Mouse (Mus musculus) embryonic fibroblast, embryonic 13.5 days (primary cell): ENCODE measurements around the gene Atat1.
A peak's percentile ranks its signal among the peaks of the same experiment; 100 is the strongest.

Source experiments
- CTCF ChIP-seq: IDR thresholded peaks from 2 replicates; pipeline ENCODE4 v1.5.1; 2011; ENCODE audit warnings: mild to moderate bottlenecking, control low read depth, low read length, moderate library complexity, borderline replicate concordance; ENCODE audit not compliant: insufficient read depth
- POLR2A ChIP-seq: IDR thresholded peaks from 2 replicates; pipeline ENCODE4 v1.6.1; 2011; ENCODE audit warnings: low read depth, mild to moderate bottlenecking, control low read depth, low read length, moderate library complexity

DNA sequence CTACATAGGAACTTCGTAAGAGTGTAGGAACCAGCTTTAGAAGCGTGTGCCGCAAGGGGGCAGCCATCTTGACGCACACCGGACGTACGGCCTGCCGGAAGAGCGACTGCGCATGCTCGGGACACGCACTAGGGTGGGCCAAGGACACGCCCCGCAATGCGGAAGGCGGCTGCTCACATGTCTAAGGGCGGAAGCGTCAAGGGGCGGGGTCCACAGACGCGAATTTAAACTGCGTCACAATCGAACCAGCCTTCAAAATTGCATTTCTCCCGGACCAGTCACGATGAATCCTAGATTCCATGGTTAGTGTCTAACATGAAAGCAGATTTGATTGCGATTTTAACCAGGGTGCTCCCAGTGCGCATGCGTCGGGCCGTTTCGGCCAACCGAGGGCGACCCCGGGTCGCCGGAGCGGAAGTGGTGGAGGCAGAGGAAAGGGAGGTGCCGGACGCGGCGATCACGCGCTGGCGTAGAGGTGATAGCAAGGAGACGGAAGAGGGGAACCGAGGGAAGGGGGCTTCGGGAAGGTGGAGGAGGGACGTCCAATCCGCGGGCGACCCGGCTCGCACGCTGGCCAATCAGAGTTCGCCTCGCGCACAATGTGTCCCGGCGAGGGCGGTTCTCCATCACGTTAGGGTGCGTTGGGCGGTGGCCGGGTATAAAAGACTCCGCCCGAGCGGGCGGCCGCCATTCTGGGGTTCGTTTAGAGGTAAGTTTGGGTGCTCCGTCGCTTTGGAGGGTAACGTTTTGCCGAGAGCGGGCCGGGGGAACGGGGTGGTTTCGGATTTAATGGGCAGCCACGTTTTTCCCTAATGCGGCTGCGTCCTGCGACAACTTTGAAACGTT, 6.6 kb upstream of the Atat1 start, which contains the start of the genes Mrps18b and Ppp1r10:
- TF ChIP-seq CTCF, result peak; percentile 63; the same call in 1 of the 2 replicates
- peak; percentile 88 for TF ChIP-seq POLR2A
